Mouse (Mus musculus) hindbrain, embryonic 13.5 days (tissue): Measurements from ENCODE around the gene Fcrl5. TPM values are rescaled to one million over a fixed set of nuclear protein-coding genes. Genes with fewer than 3 reads are reported as not detected.
"Not testable (repeated sequence)": the region's sequence is repeated elsewhere in the genome, so short reads cannot be mapped to it uniquely, and the experiment has no call there.

Source experiments
- ATAC-seq: fragments of 200-750 bp; cut with Nextera tagmentation; 2 replicates; pipeline ENCODE4 v1.8.0; 2017; ENCODE audit warnings: moderate TSS enrichment; ENCODE audit not compliant: low FRiP score
- H3K27ac ChIP-seq: fragments of 300-500 bp; sonication (generic); 2 replicates; pipeline ENCODE4 v1.5.1; 2015; ENCODE audit warnings: inconsistent platforms, mild to moderate bottlenecking, moderate library complexity
- H3K27me3 ChIP-seq: fragments of 300-500 bp; sonication (generic); 2 replicates; pipeline ENCODE4 v1.6.1; 2015; ENCODE audit warnings: mild to moderate bottlenecking, inconsistent platforms
- H3K36me3 ChIP-seq: fragments of 300-500 bp; sonication (generic); 2 replicates; pipeline ENCODE4 v1.6.1; 2015; ENCODE audit warnings: mild to moderate bottlenecking, inconsistent platforms
- H3K4me1 ChIP-seq: fragments of 300-500 bp; sonication (generic); replicated peaks from 2 replicates; pipeline ENCODE4 v1.6.1; 2015; ENCODE audit warnings: inconsistent platforms
- H3K4me2 ChIP-seq: fragments of 300-500 bp; sonication (generic); 2 replicates; pipeline ENCODE4 v1.6.1; 2015; ENCODE audit warnings: inconsistent platforms, mild to moderate bottlenecking, moderate library complexity
- H3K4me3 ChIP-seq: fragments of 300-500 bp; sonication (generic); 2 replicates; pipeline ENCODE4 v1.5.1; 2015; ENCODE audit warnings: mild to moderate bottlenecking, inconsistent platforms
- H3K9ac ChIP-seq: fragments of 300-500 bp; sonication (generic); 2 replicates; pipeline ENCODE4 v1.6.1; 2015; ENCODE audit warnings: mild to moderate bottlenecking, inconsistent platforms
- H3K9me3 ChIP-seq: fragments of 300-500 bp; sonication (generic); 2 replicates; pipeline ENCODE4 v1.6.1; 2016; ENCODE audit warnings: inconsistent platforms
- WGBS: fragments of 180-500 bp; shearing (Covaris S2); methylation state at CpG from one replicate; pipeline ENCODE4 v1.1.7; 2015; 5-methylcytosine and 5-hydroxymethylcytosine counted together
- polyA plus RNA-seq: library from polyadenylated mRNA; unstranded; fragments of >200 nt; fragmentation: Nextera tagmentation; extraction: Ambion mirVana; gene quantifications from 2 replicates; pipeline ENCODE4 v1.2.1, GENCODE M21; 2015

Gene Fcrl5
- polyA plus RNA-seq, 1 experiment from 2014 or later = not detected

DNA sequence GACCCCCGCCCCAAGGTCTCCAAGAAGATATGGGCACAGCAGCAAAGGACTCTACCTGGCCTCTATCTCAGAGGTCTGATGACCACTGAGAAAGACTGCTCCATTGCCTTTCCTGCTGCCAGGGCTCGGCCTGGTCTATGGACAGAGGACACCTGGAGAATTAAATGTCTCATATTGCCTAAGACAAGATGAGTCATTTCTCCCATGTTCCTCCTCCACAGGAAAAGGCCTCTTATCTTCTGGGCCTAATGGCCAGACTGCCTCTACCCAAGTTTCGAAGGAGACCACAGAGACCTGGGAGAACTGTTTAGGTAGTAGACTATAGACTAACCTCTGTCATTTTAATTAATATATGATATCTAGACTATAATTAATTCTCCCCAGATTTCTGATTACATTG is 29.9 kb downstream of the Fcrl5 start:
- no peaks in the 10 kb centered on the region for H3K36me3 ChIP-seq
- H3K27me3 ChIP-seq = no peaks in the 10 kb centered on the region
- no peak overlapping the region for H3K9ac ChIP-seq
- no peak overlapping the region for H3K4me2 ChIP-seq
- ATAC-seq = no peak
- H3K9me3 ChIP-seq = 0 out of 2 replicates have a peak, but pooled peaks cover 2% of the 10 kb centered on the region
- no peak overlapping the region for H3K4me3 ChIP-seq
- WGBS = 87% methylated on average over 3 of the region's 3 CpGs
- H3K4me1 ChIP-seq = no peaks in the 10 kb centered on the region
- no peak overlapping the region for H3K27ac ChIP-seq

DNA sequence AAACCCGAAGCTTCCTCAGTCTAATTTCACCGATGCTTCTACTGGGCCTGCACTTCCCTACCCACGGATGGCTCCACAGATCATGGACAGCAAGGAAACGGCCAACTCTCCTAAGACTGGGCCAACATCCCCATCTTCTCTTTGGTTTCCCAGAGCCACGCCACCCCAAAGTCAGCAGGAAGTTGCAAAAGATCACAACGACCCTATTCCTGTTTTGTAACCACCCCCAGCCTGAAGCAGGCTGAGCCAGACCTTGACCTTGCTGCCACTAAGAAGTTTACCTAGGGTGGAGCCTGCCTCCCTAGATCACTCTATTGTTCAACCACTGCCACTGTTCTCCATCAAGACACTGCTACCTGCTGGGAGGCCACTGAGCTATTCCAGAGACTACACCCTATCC is 31.4 kb downstream of the Fcrl5 start:
- H3K27me3 ChIP-seq = no peaks in the 10 kb centered on the region
- no peak overlapping the region for H3K9ac ChIP-seq
- no peaks in the 10 kb centered on the region for H3K36me3 ChIP-seq
- 84% methylated on average over 6 of the region's 6 CpGs for WGBS
- ATAC-seq = no peak
- no peak overlapping the region for H3K4me3 ChIP-seq
- H3K4me1 ChIP-seq = no peaks in the 10 kb centered on the region
- 0 out of 2 replicates have a peak, but pooled peaks cover 2% of the 10 kb centered on the region for H3K9me3 ChIP-seq
- H3K4me2 ChIP-seq = no peak overlapping the region
- no peak overlapping the region for H3K27ac ChIP-seq

DNA sequence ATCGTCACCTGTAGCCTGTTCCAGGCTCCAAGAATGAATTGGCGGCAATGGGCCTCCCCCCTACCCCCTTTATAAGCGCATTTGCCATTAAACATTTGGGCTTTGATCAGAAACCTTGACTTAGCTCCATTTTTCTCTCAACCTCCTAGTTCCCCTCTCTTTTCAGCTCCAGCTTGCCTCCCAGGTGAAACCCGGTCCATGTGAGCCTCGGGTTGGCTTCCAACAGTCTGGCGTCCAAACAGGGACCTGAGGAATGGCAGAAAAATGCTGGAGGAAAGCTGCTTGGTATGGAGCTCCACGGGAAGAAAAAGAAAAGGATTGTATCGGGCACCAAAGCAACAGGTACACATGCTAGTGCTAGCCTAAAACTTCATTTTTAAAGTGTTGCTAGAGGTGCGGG is 31.8 kb downstream of the Fcrl5 start:
- Histone ChIP-seq H3K27me3 (no peaks in the 10 kb centered on the region), H3K9me3 (0 out of 2 replicates have a peak, but pooled peaks cover 2% of the 10 kb centered on the region), H3K4me1 (no peaks in the 10 kb centered on the region), H3K27ac (no peak overlapping the region), H3K36me3 (no peaks in the 10 kb centered on the region), H3K4me3 (no peak overlapping the region), H3K4me2 (no peak overlapping the region), H3K9ac (no peak overlapping the region)
- no peak for ATAC-seq
- WGBS = 82% methylated on average over 9 of the region's 9 CpGs

DNA sequence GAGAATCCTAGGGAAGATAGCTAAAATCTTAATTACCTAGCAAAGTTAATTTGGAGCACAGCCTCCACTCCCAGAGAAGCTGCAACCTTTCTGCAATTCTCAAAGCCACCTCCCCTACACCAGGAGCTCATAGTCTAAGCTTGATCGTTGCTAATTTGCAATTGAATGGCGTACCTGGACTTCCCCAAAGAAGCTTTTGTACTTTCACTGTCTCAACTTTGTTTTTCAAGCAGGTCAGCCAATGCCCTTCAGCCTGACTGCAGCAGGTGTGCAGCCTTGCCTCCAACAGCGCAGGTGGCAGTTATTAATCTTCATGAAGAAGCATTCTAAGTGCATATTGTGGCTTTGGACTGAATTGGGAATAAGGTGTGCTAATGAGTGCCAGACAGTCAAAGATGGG is 42.4 kb downstream of the Fcrl5 start:
- peaks cover 11% of the 10 kb centered on the region; the same call in 1 of the 2 replicates for H3K9me3 ChIP-seq
- H3K4me3 ChIP-seq, H3K36me3 ChIP-seq, H3K9ac ChIP-seq, H3K27me3 ChIP-seq, H3K27ac ChIP-seq, H3K4me1 ChIP-seq, H3K4me2 ChIP-seq, ATAC-seq: not testable (repeated sequence)
- 90% methylated on average over 3 of the region's 3 CpGs for WGBS

DNA sequence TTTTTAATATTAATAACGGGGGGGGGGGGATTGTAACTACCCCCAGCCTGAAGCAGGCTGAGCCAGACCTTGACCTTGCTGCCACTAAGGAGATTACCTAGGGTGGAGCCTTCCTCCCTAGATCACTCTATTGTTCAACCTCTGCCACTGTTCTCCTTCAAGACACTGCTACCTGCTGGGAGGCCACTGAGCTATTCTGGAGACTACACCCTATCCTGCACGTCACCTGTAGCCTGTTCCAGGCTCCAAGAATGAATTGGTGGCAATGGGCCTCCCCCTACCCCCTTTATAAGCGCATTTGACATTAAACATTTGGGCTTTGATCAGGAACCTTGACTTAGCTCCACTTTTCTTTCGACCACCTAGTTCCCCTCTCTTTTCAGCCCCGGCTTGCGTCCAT is 43.0 kb downstream of the Fcrl5 start:
- H3K36me3 ChIP-seq, H3K4me1 ChIP-seq, H3K4me3 ChIP-seq, ATAC-seq, H3K9ac ChIP-seq, H3K27ac ChIP-seq, H3K27me3 ChIP-seq, H3K4me2 ChIP-seq: not testable (repeated sequence)
- peaks cover 11% of the 10 kb centered on the region; the same call in 1 of the 2 replicates for H3K9me3 ChIP-seq
- 85% methylated on average over 6 of the region's 6 CpGs for WGBS

DNA sequence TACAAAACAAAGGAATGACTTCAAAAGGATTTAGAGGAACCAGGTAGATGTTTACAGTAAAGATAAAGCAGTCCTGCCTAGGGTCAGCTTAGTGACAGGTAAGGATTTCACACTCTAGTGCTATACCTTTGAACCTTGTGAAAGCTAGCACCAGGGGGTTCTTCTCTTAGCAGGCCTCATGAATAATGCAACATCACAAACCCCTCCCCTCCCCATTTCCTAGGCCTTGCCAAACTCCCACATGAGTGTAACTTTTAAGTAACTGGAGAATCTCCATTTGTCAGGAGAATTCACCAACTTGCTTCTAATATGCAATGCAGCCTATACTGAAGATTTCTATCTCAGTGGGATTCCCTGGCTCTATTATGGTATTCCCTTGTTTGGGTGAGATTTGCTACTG is 43.7 kb downstream of the Fcrl5 start:
- not testable (repeated sequence) for H3K27ac ChIP-seq, ATAC-seq, H3K4me3 ChIP-seq, H3K36me3 ChIP-seq, H3K9ac ChIP-seq, H3K27me3 ChIP-seq, H3K4me2 ChIP-seq, H3K4me1 ChIP-seq
- H3K9me3 ChIP-seq = peaks cover 11% of the 10 kb centered on the region; the same call in 1 of the 2 replicates

DNA sequence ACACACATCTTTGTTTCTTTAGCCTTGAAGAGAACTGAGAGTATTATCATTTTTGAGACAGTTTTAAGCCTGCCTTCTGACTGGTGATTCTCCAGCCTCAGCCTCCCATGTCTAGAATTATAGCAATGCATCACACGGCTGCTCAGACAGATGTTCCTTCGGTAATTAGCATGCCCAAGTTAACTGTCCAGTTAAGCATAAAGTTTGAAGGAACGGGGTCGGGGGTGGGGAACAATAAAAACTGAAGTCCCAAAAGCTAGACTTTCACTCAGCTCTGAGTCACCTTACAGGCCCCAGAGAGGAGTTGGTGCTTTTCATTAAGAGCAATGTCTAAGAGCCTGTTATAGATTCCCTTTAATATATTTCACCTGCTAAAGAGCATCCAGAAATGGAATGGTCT is 51.8 kb downstream of the Fcrl5 start:
- Histone ChIP-seq H3K9ac (no peak overlapping the region), H3K27ac (no peak overlapping the region), H3K27me3 (no peaks in the 10 kb centered on the region), H3K4me2 (no peak overlapping the region), H3K4me1 (no peaks in the 10 kb centered on the region), H3K4me3 (no peak overlapping the region), H3K36me3 (no peaks in the 10 kb centered on the region), H3K9me3 (no peaks in the 10 kb centered on the region)
- 86% methylated on average over 4 of the region's 4 CpGs for whole genome bisulfite sequencing
- no peak for ATAC-seq

DNA sequence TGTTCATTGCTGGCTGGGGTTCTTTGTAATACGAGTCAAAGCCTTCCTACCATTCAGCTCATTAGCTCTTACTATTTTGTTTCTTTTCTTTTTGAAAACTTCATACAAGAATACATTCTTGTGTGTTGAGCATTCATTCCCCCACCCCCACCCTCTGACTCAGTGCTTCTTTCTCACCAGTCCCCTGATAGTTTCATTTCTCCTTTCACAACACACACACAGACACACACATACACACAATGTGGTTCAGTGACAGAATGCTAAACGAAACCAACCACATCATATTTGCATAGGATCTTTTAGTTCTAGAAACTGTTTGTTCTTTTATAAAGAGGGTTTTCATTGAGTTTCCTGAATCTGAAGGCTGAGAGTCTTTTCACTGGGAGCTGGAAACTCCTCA is 52.3 kb downstream of the Fcrl5 start:
- no peak for ATAC-seq
- Histone ChIP-seq H3K27me3 (no peaks in the 10 kb centered on the region), H3K4me1 (no peaks in the 10 kb centered on the region), H3K4me2 (no peak overlapping the region), H3K9me3 (no peaks in the 10 kb centered on the region), H3K36me3 (no peaks in the 10 kb centered on the region), H3K27ac (no peak overlapping the region), H3K4me3 (no peak overlapping the region), H3K9ac (no peak overlapping the region)
- 65% methylated on average over 2 of the region's 2 CpGs for WGBS

DNA sequence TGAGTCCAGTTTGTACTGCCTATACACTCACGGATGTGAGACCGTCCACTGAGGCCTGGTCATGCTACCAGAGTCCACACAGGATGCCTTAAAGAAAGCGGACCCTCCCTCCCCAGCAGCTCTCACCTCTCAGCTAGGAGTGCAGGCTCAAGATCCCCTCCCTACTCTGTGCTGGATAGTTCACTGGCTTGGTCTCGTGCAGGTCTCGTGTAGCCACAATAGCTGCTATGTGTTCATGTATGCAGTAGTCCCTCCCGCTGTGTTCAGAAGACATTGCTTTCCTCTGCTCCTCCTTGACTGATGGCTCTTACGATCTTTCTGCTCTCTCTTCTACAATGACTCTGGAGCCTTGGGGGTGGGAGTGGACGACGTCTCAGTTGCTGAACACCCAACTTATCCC is 62.7 kb downstream of the Fcrl5 start:
- no peak overlapping the region for H3K4me2 ChIP-seq
- H3K9ac ChIP-seq = no peak overlapping the region; the same call in 1 of the 2 replicates
- WGBS = 82% methylated on average over 9 of the region's 9 CpGs

DNA sequence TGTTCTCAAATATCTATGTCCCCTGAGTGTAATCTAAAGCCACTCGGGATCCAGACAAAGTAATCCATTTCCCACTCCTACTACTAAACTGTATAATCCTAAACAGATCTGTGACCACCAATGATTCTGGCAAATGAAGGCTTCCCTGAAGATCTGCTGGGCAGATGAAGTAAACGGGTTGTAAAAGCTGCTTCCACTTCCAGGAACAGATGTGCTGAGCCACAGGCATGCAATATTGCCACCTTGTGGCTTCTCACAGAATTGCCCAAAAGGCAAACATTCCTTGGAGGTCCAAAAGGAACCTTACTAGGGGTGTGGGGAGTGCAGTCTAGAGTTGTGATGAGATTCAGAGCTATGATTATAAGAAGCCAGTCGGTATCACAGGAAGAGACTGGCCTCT is 63.5 kb downstream of the Fcrl5 start:
- Histone ChIP-seq H3K4me1 (no peaks in the 10 kb centered on the region), H3K36me3 (no peaks in the 10 kb centered on the region), H3K4me2 (no peak overlapping the region), H3K27me3 (no peaks in the 10 kb centered on the region), H3K27ac (no peak overlapping the region), H3K9ac (no peak overlapping the region), H3K9me3 (no peaks in the 10 kb centered on the region), H3K4me3 (no peak overlapping the region)
- 22% methylated on average over 3 of the region's 3 CpGs for WGBS
- ATAC-seq = no peak

More for the DNA sequence above, 62.7 kb downstream of the Fcrl5 start:
- H3K4me3 ChIP-seq = no peak overlapping the region
- no peaks in the 10 kb centered on the region for H3K36me3 ChIP-seq
- H3K27me3 ChIP-seq = no peaks in the 10 kb centered on the region
- no peak overlapping the region for H3K27ac ChIP-seq
- H3K4me1 ChIP-seq = no peaks in the 10 kb centered on the region
- H3K9me3 ChIP-seq = no peaks in the 10 kb centered on the region
- ATAC-seq = no peak

DNA sequence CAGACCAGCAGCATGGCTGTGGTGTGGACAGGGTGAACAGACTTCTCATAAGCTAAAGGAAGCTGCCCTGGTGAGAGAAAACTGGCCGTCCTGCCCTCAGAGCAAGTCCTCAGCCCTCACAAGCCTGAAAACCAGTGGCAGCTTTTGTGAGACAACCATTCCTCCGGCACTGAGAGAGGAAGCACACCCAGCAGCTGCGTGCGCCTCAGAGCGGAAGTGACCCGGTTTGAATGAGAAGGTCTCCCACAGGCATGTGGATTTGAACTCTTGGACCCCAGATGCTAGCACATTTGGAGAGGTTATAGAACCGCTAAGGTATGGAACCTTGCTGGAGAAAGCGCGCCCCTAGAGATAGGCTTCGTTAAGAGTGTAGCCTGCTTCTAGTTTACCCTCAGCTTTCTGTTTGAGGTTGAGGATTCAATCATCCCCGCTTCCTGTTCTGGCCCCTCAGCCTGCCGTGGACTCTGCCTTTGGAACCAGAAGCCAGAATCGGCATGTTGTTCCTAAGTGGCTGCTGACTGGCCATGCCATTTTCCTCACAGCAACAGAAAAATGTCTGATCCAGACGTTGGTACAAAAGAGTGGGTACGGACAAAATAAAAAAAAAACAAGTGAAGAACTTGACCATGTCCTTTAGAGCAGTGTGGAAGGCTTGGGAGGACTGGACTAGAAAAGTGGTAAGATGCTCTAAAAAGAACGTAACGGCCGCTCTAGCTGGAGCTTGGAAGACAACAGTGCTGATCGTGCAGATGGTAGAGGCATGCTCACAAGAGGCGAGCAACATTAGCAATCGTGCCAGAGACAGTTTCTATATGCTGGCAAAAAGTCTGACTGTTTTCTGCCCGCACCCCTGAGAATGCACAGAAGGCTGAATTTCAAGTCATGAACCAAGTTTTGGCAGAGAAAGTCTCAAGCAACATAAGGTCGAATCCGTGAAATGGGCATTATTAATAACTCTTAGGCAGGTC is 64.8 kb downstream of the Fcrl5 start:
- no peaks in the 10 kb centered on the region for H3K36me3 ChIP-seq
- H3K9me3 ChIP-seq = no peaks in the 10 kb centered on the region
- 87% methylated on average over 24 of the region's 24 CpGs for WGBS
- no peak overlapping the region for H3K4me2 ChIP-seq
- ATAC-seq = no peak
- H3K9ac ChIP-seq = no peak overlapping the region
- H3K4me3 ChIP-seq = no peak overlapping the region
- no peak overlapping the region for H3K27ac ChIP-seq
- no peaks in the 10 kb centered on the region for H3K4me1 ChIP-seq
- H3K27me3 ChIP-seq = 0 out of 2 replicates have a peak, but pooled peaks cover 3% of the 10 kb centered on the region

DNA sequence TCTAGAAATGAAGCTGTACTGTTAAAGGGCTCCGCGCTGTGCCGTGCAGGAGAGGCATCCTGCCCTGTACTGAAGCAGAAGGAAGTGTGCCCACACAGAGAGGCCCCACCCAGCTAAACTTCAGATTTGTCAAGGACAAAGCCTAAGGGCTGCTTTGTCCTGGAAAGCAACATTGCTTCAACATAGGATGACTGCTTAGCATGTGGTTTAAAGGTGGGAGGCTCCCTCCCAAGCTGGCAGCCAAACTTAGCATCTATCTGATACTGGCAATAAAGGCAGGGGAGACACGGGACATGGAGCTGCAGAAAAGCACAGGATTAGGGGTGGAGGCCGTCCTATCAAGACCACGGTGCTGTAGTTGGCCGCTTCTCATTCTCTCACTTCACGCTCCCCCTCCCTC is 65.6 kb downstream of the Fcrl5 start:
- H3K4me2 ChIP-seq = no peak overlapping the region
- no peak for ATAC-seq
- 73% methylated on average over 8 of the region's 8 CpGs for WGBS

DNA sequence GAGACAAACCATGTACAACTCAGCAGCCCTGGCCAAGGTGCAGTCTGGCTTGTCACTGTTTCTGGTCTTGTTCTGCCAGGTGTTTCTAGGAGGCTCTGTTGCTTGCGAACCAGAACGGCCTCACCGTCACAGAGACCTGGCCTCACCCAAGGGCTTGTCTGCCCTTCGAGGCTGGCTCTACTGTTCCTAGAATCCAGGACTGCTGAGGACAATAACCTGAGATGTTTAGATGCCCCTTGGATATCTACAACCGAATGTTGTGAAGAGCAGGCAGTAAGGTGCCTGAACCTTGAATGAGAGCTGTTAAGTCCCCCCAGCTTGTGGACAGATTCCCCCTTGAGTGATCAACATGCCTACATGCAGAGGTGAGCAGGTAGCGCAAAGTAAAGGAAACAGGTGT is 67.2 kb downstream of the Fcrl5 start:
- H3K36me3 ChIP-seq = no peaks in the 10 kb centered on the region
- no peaks in the 10 kb centered on the region for H3K4me1 ChIP-seq
- WGBS = 96% methylated on average over 6 of the region's 6 CpGs
- H3K4me3 ChIP-seq = no peak overlapping the region
- H3K27me3 ChIP-seq = 0 out of 2 replicates have a peak, but pooled peaks cover 3% of the 10 kb centered on the region
- no peak overlapping the region for H3K9ac ChIP-seq
- ATAC-seq = no peak
- no peaks in the 10 kb centered on the region for H3K9me3 ChIP-seq
- H3K4me2 ChIP-seq = no peak overlapping the region
- H3K27ac ChIP-seq = no peak overlapping the region

More for the DNA sequence above, 65.6 kb downstream of the Fcrl5 start:
- Histone ChIP-seq H3K9ac (no peak overlapping the region), H3K36me3 (no peaks in the 10 kb centered on the region), H3K9me3 (no peaks in the 10 kb centered on the region), H3K27ac (no peak overlapping the region), H3K4me1 (no peaks in the 10 kb centered on the region), H3K4me3 (no peak overlapping the region), H3K27me3 (0 out of 2 replicates have a peak, but pooled peaks cover 3% of the 10 kb centered on the region)
